Mouse (Mus musculus) C2C12 (cell line): ENCODE results near the gene Poc5.

Experiments
- CEBPB ChIP-seq: IDR thresholded peaks from one replicate; pipeline ENCODE4 v1.6.1; 2011; ENCODE audit warnings: low read depth, mild to moderate bottlenecking, control low read depth, moderate library complexity
- CTCF ChIP-seq: IDR thresholded peaks from one replicate; pipeline ENCODE4 v1.5.1; 2011; ENCODE audit not compliant: control insufficient read depth, insufficient read depth, insufficient read length
- FOSL1 ChIP-seq: IDR thresholded peaks from one replicate; pipeline ENCODE4 v1.8.0; 2011; ENCODE audit warnings: mild to moderate bottlenecking, low read length; ENCODE audit not compliant: poor library complexity, insufficient read depth, severe bottlenecking
- USF1 ChIP-seq: IDR thresholded peaks from one replicate; pipeline ENCODE4 v1.6.1; 2011; ENCODE audit warnings: low read depth, mild to moderate bottlenecking, control low read depth, moderate library complexity

DNA sequence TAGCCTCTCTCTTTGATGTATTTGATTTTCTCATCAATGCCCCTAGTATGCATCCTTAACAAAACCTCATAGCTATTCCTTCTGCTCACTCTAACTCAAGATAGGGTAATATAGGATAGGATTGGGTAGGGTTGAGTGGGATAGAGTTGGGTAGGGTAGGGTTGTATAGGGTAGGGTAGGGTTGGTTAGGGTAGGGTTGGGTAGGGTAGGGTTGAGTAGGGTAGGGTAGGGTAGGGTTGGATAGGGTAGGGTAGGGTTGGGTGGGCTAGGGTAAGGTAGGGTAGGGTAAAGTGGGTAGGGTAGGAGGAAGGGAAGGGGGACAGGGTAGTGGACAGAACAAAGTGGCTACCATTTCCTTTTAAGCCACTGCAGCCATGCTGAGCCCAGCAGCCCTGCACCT is 33.1 kb downstream of the Poc5 start:
- no peak for TF ChIP-seq CTCF
- TF ChIP-seq USF1: no peak
- no peak for TF ChIP-seq FOSL1
- no peak for TF ChIP-seq CEBPB
